Mouse (Mus musculus) ovary, adult 18-20 months (tissue): ENCODE measurements around the gene Bmpr1a.
A peak's percentile ranks its signal among the peaks of the same experiment; 100 is the strongest.

Experiments
- DNase-seq: peaks from one replicate; pipeline ENCODE4 v3.0.0; 2022; ENCODE audit warnings: low spot score, mixed read lengths

Bmpr1a gene

GRCm38 (mm10) chr14:34503325-34503647 is at the start of gene Bmpr1a:
Gene Bmpr1a, minus strand, starts transcription at chr14:34503341.
- DNase-seq, result no peak

GRCm38 (mm10) chr14:34552226-34552625 is 49.1 kb upstream of the Bmpr1a start:
- DNase-seq, result no peak

GRCm38 (mm10) chr14:34549004-34549671 is 46.0 kb upstream of the Bmpr1a start:
- peak; percentile 75 for DNase-seq

- DNase-seq, result peak; percentile 31
These were observed 45.4 kb upstream of the Bmpr1a start for GRCm38 (mm10) chr14:34548391-34549001.

GRCm38 (mm10) chr14:34544545-34544944 is 41.4 kb upstream of the Bmpr1a start:
- no peak for DNase-seq

DNA sequence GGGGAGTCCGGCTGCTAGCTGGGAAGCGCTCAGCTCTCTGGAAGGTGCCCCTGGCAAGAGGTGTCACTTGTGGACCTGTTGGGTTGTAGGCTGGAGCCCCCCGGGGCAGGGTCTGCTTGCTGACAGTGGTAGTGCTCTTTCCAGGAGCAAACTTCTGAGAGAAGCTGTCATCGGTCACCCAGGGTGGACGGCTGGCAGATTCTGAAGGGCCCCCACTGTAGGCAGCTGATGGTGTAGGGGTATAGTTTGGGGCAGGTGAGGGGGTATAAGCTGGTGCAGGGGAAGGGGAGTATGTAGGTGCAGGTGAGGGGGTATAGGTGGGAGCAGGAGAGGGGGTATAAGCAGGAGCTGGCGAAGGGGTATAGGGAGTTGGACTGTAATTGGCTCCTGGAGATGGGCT is 40.9 kb upstream of the Bmpr1a start:
- DNase-seq, result no peak

GRCm38 (mm10) chr14:34543596-34543995 is 40.5 kb upstream of the Bmpr1a start:
- no peak for DNase-seq

GRCm38 (mm10) chr14:34541896-34542295 is 38.8 kb upstream of the Bmpr1a start:
- DNase-seq, result no peak

GRCm38 (mm10) chr14:34540685-34541162 is 37.6 kb upstream of the Bmpr1a start:
- peak; percentile 47 for DNase-seq

DNA sequence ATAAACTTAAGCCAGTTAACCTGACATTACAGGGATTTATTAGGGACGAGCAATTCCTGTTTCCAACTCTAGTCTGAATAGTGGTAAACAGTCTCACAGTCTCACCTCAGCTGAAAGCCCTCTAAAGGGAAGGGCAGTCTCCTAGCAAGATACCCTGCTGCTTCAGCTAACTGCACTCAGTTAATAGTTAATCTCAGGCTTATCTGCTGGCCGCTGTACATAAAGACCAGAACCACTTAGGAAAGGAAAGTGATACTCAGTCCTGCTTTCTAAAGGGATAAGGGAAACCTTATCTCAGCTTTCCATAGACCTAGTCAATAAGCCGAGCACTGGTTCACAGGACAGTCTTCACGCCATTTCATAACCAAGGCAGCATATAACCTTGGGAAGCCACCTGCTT is 32.7 kb upstream of the Bmpr1a start:
- DNase-seq, result no peak

GRCm38 (mm10) chr14:34533537-34533936 is 30.4 kb upstream of the Bmpr1a start:
- no peak for DNase-seq

- DNase-seq, result no peak
These were observed 29.4 kb upstream of the Bmpr1a start for GRCm38 (mm10) chr14:34532536-34532935.

- no peak for DNase-seq
These were observed 25.7 kb upstream of the Bmpr1a start for GRCm38 (mm10) chr14:34528804-34529203.

DNA sequence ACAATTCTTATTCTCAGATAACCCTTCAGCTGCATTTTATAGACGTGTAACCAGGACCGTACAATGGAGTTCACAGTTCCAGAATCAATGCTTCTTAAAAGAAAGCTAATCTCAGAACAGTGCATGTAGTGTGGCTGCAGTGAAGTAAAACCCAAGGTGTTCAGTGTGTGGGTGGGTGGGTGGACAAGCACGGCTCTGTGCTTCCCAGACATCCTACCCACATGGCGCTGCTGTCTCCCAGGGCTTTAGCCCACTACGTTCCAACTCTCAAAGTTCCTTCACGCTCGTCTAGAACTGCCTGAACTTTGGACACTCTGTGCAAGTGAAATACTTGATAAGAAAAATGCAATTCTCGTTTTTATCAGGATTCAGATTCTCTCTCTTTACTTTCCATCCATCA is 19.6 kb upstream of the Bmpr1a start, which contains the start of gene 9230112D13Rik:
Gene 9230112D13Rik, minus strand, starts transcription at position 101 of the 400 bp plus-strand sequence.
- DNase-seq, result no peak

DNA sequence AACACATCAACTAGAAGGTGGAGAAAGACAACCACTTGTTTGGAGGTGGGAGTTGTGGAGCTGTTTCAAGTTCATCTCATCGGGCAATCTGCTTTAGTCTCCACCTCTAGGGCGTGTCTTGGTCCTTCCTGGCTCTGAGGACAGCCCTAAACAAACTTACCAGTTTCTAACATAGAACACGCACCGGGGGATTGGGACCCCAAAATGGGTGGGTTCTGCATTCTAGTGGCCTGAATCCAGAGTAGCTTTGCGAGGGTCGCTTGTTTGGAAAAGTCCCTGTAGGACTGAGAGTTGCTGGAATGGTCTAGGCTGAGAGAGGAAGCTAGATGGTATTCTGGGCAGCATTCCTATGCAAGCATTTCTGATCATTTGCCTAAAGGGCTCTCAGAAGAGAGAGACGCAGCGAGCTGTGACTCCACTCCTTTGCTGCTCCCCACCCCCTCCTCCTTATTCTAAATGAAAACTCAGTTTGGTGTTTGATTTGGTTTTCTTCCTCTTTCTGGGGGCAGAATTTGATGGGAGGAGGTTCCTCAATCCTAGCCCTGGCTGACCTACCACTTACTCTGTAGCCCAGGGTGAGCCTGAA is 14.9 kb upstream of the Bmpr1a start:
- no peak for DNase-seq

- DNase-seq, result no peak
These were observed 13.9 kb upstream of the Bmpr1a start for GRCm38 (mm10) chr14:34516960-34517577.

GRCm38 (mm10) chr14:34515860-34516259 is 12.7 kb upstream of the Bmpr1a start:
- no peak for DNase-seq

DNA sequence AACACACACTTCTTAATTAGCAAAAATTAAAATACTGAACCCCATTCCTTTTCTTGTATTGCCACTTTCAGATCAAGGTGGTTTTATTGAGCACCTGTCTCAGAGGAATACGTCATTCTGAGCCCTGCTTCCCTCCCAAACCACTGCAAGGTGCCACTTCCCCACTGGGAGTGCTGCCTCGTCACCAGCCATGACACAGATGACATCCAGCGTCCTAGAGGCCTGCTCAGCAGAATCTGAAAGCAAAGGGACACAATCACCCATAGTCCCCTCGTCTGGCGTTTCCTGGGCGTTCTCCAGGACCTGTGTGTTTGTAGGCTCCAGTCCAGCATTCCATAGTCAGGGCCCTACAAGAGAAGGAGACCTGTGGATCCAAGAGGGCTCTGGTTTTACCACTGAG is 11.0 kb upstream of the Bmpr1a start:
- no peak for DNase-seq

DNA sequence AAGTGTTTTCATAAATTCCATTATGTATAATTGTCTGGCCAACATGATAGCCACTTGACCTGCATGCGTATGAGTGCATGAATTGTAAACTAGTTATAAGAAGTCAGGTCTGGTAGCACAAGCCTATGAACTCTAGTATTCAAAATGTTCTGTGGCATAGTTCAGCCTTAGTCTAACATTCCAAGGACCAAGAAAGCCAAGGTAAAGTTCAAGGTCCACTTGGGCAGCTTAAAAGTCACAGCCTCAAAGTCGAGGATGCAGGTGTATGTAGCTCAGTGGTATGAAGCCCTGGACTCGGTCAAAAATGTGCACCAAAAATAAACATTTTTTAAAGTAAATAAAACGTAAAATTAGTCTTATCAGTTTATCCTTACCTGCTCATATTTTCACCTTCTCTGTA is 9.5 kb upstream of the Bmpr1a start:
- no peak for DNase-seq

DNA sequence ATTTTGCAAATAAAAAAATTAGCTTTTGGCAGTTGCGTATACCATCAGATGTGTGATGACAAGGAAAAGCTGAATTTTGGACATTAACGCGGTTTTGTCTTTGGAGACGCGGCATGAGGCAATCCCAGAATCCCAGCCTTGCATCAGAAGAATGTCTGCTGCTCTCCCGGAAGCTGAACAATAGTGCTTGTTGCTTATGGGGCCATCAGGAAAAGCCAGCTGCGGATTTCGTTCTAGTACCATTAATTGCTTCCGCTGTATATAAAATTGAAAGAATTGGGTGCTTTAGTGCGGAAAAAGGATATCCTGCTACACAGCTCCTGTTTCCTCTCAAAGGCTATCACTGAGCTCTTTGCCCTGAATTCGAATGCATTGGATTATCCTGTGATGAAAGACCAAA is 8.8 kb upstream of the Bmpr1a start:
- DNase-seq, result no peak

DNA sequence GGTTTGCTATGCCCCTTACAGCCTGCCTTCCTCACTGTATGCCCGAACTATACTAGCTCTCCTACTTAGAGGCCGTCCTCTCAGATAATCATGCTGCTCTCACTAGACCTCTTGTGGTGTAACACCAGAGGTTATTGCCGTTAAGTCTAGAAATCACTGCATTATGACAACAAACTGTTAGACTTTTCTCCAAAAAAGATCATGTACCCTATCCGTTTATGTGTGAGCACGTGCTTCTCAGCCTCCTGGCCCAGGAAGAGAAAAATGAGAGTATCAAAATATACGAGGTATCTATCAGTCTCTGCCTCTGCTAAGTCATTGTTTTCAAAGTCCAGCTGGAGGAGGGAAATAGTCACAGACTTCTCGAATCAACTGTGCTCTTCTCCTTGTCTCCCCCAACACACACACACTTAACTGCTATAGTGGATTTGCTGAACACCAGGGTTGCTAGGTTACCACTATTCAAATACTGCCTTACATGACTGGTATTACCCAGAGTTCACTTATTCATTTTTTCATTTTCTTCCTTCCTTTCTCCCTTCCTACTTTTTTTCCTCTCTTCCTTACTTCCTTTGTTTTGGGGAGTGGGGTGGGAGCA is 5.8 kb upstream of the Bmpr1a start:
- no peak for DNase-seq

DNA sequence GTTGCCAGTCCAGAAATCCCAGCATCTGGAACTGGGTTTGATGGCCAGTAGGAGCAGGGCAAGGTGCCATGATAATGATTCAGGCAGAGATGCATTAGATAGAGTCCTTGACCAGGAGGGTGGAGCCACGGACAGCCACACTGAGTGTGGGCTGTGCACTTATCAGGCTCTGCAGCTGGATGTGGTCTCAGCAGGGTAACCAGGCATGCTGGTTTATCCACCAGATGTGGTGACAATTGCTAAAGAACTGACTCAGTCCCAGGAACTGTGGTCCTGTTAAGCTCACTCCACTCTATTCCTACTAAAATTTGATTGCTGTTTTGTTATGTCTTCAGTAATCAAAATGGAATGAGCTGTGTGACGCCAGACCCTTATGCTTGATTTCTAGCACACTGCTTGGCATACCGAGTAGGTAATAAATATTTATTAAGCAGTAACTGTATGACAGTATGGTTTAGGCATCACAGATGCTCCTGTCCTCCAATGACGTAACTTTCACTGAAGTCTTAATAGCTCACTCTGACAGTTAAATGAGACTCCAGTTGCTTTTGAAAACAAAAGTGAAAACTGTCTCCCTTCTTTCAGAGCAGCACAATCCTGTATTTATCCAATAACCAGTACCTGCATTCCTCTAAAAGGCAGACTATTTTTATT is 5.2 kb upstream of the Bmpr1a start:
- peak; percentile 42 for DNase-seq
